Mouse (Mus musculus): ENCODE results near the gene Cd5l. TPM values are rescaled to one million over a fixed set of nuclear protein-coding genes. Genes with fewer than 3 reads are reported as not detected.
A peak's percentile ranks its signal among the peaks of the same experiment; 100 is the strongest.

Cd5l gene
- total RNA-seq, 1 experiment from 2014 or later = 0.37 TPM

DNA sequence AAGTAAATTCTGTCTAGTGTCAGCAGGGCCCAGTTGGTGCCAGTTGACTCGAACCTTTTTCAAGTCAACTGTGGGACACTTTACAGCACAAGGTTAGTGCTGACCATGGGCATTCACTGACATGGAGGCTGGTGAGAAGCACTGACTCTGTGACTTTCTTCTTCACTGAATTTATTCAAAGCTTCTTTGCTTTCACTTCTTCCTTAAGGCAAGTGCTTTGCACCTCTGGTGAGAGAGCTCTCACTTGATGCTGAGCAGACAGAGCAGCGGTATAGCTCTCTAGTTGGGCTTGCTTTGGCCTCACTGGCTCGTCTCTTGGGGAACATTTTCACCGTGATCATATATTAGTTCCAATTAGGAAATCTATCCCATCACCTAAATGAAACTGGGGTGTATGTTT is 42.2 kb downstream of the Cd5l start:
- ATAC-seq (replicated peaks; ENCODE audit: low read depth, poor library complexity, severe bottlenecking) = no peak

DNA sequence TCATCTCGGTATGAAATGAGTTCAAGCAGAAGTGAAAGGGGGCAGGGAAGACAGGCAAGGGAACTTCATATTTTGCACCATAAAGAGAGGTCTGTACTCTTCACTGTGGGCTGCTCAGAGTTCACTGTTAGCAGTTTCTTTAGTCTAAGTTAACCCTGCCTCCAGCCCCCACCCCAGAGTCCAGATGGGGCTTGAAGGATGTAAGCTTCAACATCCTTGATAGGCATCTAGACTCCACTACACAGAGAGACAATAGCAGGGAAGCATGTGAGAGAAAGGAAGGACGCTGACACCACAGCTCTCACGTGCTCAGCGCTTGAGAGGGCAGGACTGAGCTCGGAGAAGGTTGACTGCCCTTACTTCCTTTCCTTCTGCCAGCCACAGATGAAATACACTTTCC is 43.6 kb downstream of the Cd5l start:
- peak; percentile 87 for ATAC-seq (replicated peaks; ENCODE audit: low read depth, poor library complexity, severe bottlenecking)

DNA sequence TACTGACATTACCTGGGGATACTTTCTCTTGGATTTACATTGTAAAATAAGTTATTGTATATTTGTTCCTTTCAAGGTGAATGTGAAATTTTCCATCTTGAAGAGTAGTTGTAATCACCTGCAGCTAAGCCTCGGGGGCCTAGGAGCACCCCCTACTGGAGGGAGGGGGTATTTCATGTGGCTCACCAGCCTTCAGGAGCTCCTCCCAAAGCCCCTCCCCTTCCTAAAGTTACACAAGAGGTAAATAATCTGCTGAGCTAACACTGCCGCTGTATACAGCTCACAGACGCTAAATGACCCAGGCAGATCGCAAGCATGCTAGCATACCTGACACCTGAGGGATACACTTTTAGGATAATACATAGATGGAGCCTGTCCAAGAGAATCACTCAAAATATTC is 50.5 kb downstream of the Cd5l start:
- peak; percentile 94 for ATAC-seq (replicated peaks; ENCODE audit: low read depth, poor library complexity, severe bottlenecking)

DNA sequence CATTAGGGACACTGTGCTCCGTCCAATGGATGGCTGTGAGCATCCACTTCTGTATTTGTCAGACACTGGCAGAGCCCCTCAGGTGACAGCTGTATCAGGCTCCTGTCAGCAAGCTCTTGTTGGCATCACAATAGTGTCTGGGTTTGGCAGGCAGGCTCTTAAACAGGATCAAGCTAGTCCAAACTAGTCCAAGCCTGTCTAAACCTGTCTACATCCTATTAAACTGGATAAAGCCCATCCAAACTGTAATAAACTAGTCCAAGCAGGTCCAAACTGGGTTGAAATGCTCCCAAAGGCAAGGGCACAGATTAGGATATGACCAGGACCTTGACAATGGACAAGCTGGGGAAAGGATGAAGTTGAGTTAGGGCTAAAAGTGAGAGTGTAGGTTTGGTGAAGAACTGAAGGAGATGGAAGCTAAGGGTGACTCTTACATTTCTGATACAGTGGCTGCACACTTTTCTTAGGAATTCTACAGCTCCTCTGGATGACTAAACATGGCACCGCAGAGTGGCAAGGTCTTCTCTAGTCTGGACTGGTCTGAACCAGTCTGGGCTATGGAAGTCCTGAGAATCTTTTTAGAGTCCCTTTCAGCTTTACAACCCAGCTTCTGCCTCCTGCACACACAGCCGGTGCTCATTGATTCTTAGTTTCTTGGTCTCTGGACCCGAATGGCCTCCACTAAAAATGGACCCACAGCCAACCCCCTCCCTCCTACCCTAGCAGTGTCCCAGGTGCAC is 51.7 kb downstream of the Cd5l start:
- ATAC-seq (replicated peaks; ENCODE audit: low read depth, poor library complexity, severe bottlenecking) = no peak

DNA sequence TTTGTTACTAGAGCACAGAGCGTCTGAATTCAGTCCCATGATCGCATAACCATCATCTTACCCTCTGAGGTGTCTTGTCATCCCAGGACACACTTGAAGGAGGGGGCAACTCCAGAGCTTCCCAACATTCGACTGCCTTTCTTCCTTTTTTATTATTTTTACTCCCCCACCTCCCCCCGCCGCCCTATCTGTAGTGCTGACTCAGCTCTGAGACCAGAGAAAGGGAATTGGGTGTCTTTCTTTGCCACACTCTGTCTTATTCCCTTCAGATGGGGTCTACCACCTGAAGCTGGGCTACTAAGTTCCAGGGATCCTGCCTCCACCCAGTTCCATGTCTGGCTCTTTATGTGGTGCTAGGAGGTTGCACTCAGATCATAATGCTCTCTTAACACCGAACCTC is 52.9 kb downstream of the Cd5l start:
- ATAC-seq (replicated peaks; ENCODE audit: low read depth, poor library complexity, severe bottlenecking) = no peak

DNA sequence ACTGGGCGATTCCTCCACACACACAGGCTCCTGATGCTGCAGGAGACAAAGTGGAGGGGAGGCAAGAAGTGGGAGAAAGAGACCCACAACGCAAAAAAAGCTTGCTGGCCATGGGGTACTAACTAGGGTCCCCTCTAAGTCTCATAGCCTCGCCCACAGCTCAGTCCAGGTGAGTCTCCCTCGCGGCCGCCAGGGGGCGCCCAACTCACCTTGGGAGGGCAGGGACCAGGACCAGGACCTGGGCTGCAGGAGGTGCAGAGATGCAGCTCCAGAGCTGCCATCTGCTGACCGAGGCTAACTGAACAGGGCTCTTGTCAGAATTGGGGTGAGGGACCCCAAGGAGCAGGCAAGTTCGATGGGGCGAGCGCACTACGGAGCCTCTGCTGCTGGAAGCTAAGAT is 53.5 kb downstream of the Cd5l start:
- peak; percentile 72 for ATAC-seq (replicated peaks; ENCODE audit: low read depth, poor library complexity, severe bottlenecking)

DNA sequence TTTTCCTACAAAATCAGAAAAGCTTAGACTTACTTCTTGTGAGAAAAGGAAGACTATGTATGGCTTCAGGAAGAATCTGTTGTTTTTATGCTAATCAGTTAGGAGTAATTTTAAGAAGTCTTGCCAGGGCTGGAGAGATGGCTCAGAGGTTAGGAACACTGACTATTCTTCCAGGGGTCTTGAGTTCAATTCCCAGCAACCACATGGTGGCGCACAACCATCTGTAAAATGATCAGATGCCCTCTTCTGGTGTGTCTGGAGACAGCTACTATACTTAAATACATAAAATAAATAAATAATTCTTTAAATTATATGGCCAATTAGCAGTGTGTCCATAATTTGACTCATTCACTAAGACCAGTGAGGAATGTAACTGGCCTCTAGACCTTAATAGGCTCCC is 63.0 kb downstream of the Cd5l start:
- ATAC-seq (replicated peaks; ENCODE audit: low read depth, poor library complexity, severe bottlenecking) = no peak

Other genes starting within 250 kb of the Cd5l start
- gene Kirrel, start 183.1 kb upstream of the Cd5l start, total RNA-seq (2017) = 0.41 TPM in 1 of 2 replicates, not detected in the other
- not detected in 2 replicates for gene Fcrls, start 94.1 kb upstream of the Cd5l start, total RNA-seq (2017)
- gene Fcrl1, start 18.5 kb downstream of the Cd5l start, total RNA-seq (2017) = 1.1 and 2.9 TPM in 2 replicates
- gene Fcrl5, start 77.9 kb downstream of the Cd5l start, total RNA-seq (2017) = not detected in 2 replicates
- gene Etv3, start 167.5 kb downstream of the Cd5l start, total RNA-seq (2017) = 13.1 and 13.3 TPM in 2 replicates

Data from common myeloid progenitor, adult 5-6 weeks (primary cell).